Mouse (Mus musculus) testis, adult 2 months (tissue): ENCODE data around the gene Lrig1.

Experiments
- CTCF ChIP-seq: fragments of 200-500 bp; IDR thresholded peaks from 2 replicates; pipeline ENCODE4 v1.5.1; 2012; ENCODE audit warnings: low read depth, mild to moderate bottlenecking, inconsistent platforms, low read length, moderate library complexity; ENCODE audit not compliant: control insufficient read depth, insufficient read depth, insufficient replicate concordance
- POLR2A ChIP-seq: fragments of 200-500 bp; IDR thresholded peaks from 2 replicates; pipeline ENCODE4 v1.6.1; 2012; ENCODE audit warnings: low read depth, mild to moderate bottlenecking, inconsistent platforms, low read length, moderate library complexity; ENCODE audit not compliant: control insufficient read depth

- TF ChIP-seq CTCF (no peak), POLR2A (no peak)
Observed at GRCm38 (mm10) chr6:94696182-94697080, 3.5 kb downstream of the Lrig1 start.
